Mouse (Mus musculus) adrenal gland, adult (tissue): Measurements from ENCODE around the gene Rasgrf1.

Source experiments
- DNase-seq, 2 experiments: peaks; one replicate each; pipeline ENCODE4 v3.0.0; 2022 to 2023; ENCODE audit warnings: low spot score in 1 of 2; ENCODE audit not compliant: inconsistent age in 2 of 2

The Rasgrf1 gene

DNA sequence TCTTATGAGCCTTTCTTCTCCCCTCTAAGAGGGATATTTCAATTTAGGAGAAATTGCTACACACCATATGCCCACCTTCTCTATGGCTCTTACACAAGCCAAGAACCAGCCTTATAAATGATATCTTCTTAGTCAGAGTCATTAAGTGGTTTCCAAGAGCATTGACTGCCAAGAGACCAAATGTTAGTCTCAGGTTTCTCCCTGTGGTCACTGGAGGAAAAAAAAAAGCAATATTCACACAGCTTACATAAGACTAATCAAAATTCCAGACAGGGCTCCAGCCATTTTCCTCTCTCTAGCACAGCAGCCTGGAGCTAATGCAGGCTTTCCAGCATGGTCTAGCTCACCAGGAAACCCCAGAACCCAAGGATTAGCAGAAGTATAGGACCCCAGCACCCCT lies 3.1 kb upstream of the Rasgrf1 start:
- DNase-seq, result no peak

DNA sequence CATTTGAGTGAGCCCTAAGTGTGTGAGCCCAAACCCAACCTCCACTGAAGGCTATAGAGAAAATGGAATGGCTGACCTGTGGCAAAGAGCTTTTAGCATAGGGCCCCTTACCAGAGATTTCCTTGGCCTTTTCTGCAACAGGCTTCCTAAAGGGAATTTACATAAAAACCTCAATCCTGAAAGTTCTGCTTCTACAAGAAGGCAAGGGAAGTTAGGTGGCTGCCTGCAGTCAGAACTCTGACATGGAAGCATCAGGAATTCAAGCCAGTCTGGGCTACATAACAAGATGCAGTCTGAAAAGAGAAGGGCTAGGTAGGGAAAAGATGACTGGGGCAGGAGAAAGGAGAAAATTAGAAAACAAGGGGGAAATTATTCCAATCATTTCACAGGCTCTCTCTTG lies 1.8 kb upstream of the Rasgrf1 start:
- peak in 1 of 2 experiments; percentile 31 for DNase-seq

DNA sequence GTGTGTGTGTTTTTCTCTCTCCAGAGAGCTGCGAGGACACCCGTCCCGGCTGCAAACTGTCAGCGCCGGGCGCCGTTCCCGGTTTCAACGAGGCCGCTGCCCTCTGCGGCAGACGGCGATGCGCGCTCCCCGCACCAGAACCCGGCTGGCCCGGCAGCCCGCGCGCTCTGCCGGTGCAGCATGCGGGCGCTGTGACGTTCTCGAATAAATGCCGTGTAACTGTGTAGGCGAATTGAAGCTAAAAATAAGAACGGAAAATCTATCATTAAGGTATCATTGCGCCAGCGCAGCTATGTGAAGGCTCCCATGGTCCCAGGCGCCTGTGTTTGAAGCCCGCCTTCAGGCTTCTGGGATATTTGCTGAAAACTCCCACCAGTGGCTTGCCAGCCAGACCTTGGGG lies 1.1 kb upstream of the Rasgrf1 start:
- peak; percentile 42 to 76 for DNase-seq

DNA sequence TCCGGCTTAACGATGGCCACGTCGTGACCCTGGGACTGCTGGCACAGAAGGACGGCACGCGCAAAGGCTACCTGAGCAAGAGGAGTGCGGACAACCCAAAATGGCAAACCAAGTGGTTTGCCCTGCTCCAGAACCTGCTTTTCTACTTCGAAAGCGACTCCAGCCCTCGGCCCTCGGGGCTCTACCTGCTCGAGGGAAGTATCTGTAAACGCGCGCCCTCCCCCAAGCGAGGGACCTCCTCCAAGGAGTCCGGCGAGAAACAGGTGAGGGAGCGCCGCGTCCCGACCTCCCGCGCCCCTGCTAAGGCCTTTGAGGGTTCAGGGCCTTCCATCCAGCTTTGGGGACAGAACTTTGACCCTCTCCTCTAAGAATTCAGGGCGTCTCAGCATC lies 298 bp downstream of the Rasgrf1 start:
- DNase-seq, result peak; percentile 29 to 68

DNA sequence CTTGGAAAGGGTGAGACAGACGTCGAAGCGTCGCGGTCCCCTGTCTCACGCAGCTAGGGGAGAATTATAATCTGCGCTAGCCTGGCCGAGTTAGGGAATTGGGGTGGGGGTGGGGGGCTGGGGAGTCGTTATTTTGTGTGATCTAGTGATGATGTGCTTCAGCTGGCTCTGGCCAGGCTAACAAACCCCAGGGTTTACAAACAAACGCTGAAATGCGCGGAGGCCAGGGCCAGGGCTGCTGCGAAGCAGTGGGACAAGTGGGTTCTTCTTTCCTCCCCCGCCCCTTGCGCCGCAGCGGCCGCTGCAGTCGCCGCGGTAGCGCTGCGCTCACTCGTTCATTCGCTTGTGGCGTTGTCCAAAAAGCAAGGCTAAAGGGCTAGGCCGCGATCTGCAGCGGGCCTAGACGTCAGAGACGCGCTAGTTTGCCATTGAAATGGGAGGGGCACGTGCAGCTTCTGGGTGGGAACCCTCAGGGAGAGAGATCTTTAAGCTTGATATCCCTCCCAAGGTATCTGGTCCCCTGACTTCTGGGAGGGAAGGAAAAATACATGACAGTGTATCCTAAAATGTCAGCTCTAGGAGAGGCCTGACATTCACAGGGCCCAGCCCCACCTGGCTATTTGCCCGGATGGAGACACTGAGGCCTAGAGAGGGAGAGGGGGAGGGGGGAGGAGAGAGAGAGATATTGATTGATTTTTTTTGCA lies 1.2 kb downstream of the Rasgrf1 start:
- DNase-seq, result peak; percentile 58 to 77

DNA sequence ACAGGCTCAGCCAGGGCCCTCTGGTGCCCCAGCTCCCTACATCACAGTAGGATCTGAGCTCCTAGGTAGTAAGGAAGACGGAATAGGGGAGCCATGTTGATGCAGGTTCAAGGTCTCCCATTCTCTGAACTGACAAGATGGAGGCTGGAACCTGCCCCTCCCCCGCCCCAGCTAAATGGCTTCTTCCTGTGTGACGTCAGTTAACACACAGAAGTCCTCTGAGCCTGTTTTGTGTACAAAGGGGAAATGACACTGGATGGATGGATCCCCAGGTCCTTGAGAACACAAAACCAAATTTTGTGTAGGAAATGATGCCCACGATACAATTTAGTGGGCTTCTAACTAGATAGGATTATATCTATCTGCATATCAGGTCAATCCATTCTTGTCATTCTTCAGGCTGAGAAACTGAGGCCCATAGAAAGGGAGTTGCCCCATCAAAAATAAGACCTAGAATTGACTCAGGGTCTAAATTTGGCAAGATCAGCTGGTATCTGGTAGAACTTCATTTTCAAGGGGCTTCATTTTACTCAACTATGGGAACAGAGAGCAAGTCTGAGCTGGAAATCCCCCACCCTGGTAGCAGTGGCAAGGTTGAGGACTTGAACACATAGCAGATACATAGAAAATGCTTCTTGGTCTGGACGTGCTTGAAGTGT lies 2.3 kb downstream of the Rasgrf1 start:
- peak in 1 of 2 experiments; percentile 14 for DNase-seq

DNA sequence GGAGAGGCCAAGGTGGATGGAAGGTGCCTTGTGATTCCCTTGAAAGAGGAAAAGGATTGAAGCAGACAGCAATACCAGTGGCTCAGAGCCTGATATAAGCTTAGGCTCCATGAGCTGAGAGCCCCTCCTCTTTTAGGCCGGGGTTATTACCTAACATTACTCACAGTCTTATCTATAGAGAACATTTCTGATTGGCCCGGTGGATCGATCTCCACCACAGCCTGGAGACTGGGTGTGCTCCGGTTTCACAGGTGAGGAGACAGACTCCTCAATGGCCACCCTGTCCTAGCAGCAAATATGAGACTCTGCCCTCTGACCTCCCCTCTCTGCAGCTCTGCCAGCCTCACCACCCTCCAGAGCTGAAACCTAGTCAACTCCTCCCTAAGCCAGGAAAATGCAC lies 3.4 kb downstream of the Rasgrf1 start:
- DNase-seq, result no peak

DNA sequence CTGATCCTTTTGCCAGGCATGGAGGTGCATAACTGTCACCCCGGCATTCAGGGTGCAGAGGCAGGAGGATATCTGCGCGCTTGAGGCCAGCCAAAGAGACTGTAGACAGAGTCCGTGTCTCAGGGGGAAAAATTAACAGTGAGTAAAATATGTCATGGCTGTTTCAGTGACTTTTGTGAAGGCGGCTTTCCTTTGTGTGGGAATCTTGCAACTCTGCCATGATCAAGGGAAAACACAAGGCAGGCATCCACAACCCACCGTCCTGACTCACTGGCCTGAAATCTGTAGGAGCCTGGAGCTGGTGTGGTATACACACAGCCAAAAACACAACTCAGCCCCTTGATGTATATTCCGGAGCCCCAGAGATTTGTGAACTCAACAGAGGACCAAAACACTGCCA lies 6.8 kb downstream of the Rasgrf1 start:
- DNase-seq, result peak in 1 of 2 experiments; percentile 25

DNA sequence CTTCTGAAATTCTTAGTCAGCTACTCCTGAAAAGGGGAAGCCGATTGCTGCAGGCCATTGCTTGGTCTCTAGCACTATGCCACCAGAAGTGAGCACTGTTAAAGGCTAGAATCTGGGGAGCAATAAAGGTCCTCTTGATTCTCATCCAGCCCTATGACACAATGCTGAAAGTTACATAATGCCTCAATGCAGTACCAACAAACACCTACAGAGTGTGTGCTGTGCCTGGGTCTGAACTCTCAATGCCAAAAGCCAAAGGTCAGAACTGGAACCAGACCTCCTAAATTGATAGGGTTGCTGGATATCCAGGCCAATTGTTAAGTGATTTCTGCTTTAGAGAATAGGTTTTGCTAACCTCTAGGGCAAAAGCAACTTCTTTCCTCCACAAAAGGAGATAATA lies 7.7 kb downstream of the Rasgrf1 start:
- peak; percentile 39 to 87 for DNase-seq

DNA sequence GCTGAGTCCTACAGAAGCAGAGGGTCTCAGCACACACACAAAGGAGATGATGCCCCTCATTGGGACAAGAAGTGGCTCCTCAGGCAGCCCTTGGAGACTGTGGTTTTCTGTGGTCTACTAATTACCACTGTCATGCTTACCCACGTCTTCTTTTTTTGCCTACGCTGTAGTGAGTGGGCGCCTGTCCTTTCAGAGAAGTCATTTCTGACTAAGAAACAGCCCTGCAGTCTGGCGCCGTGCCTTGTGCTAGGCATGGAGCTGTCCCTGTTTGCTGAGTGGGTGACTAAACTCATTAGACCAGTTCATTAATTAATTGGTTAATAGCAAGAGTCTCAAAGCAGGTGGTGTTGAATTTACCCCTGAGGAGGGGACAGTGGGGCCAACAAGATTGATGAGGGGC lies 9.1 kb downstream of the Rasgrf1 start:
- DNase-seq, result peak in 1 of 2 experiments; percentile 47

DNA sequence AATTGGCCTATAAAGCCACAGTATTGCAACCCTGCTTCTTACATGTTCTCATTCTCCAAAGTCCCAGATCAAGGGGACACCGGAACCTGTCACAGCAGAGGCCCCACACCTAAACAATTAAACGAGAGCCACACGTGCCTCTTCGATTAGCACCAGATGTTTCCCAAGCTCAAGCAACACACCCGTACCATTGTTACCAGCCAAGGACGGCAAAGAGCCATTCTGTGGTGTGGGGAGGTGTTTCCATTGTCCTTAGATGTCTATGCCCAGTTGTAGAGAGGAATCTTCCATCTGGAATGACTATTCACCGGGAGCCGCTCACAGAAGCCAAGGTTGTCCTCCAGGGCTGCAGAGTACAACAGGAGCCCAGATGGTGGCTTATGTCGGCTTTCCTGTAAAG lies 11.4 kb downstream of the Rasgrf1 start:
- DNase-seq, result no peak

DNA sequence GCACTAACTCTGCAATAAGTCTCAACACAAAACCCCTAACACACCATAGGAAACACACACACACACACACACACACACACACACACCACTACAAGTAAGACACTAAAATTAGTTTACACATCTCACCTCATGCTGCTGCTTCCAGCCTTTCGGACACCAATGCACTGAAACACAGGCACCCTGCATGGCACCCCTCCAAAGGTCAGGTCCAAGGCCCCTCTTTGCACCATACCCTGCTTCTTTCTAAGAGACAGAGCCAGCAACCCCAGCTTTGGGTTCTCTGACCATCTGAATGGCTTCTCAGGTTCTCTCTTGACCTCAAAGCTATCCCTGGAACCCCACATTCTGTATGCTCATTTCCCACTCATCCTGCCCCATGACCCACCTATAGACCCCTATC lies 13.0 kb downstream of the Rasgrf1 start:
- peak in 1 of 2 experiments; percentile 56 for DNase-seq

DNA sequence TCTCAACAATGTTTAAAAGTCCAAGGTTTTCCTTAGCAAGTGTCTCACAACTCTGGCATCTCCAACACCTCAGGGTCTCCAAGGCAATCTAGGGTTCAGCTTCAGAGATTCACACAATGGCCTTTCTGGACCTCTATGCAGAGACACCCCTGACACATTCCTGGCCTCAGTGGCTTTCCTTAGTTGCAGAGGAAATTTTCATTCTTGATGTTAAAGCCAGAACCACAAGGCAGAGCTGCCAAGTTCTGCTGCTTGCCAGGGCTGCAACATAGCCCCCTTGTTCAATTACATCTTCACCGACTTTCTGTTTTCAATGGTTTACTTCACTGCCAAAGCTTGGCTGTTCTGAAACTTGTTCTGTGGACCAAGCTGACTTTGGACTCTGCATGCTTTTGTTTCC lies 15.1 kb downstream of the Rasgrf1 start:
- peak in 1 of 2 experiments; percentile 14 for DNase-seq

DNA sequence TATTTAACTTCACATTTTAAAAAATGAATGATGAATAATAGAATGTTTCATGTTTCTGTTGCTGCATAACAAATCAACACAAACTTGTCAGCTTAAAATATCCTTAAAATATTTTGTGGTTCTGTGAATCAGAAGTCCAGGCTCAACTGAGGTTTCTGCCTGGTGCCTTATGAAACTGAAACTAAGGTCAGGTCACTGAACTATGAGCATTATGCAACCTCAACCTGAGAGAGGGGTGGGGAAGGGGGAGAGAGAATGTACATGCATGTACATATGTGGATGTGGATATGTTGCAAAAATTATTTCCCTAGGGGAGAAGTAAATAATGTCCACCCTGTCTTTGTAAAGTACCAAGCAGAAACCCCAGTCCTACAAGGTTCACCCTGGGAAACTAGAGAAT lies 18.8 kb downstream of the Rasgrf1 start:
- DNase-seq, result no peak

DNA sequence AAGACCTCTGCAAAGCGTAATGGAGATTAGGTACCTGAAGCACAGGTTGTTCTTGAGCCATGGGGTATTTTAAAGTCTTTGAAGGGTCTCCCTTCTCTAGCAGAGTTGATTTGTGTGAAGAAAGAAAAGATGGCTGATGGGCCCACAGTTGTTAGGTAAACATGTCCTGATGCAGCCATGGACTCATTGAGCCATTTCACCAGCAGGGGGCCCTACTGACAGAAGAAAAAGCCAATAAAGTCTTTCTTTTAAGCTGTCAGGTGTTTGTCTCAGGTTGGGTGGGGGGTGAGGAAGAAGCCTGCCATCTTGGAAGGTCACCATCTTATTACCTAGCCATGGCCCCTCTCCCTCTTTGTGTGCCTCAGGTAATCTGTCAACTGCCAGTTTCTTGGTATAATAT lies 30.7 kb downstream of the Rasgrf1 start:
- DNase-seq, result peak in 1 of 2 experiments; percentile 39

DNA sequence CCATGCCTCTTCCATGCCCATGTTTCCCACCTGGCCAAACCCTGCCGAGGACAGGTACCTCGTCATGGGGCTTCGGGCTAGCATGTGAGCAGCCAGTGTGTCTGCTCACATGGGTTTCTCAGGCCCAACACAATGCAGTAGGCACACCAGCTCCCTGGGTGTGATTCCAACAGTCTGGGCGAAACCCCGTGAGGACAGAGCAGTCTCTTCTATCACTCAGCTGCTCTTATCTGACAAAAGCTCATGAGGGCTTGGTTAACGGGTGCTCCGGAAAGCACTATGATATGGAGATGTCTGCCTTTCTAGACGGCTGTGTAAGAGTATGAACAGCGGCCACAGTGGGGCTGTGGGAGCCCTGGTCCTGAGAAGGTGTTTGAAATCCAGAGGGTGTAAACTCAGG lies 37.1 kb downstream of the Rasgrf1 start:
- no peak for DNase-seq

DNA sequence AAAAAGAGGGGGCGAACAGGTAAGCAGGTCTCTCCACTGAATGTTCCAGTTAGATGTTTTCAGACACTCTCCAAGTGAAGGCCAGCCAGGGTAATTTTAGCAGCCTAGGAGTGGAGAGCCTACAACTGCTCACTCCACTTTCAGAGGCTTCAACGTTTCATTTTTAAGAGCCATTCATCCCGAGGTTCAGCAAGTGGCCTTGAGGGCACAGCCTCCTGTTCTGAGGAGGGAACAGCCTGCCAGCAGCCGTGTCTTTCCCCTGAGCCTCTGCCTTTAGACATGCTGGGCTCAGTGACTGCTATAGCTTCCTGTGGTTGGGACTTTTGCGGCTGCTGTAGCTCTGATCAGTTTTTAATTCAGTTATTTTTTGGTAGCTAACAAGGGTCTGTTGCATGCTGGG lies 38.9 kb downstream of the Rasgrf1 start:
- DNase-seq, result peak; percentile 54 to 59

DNA sequence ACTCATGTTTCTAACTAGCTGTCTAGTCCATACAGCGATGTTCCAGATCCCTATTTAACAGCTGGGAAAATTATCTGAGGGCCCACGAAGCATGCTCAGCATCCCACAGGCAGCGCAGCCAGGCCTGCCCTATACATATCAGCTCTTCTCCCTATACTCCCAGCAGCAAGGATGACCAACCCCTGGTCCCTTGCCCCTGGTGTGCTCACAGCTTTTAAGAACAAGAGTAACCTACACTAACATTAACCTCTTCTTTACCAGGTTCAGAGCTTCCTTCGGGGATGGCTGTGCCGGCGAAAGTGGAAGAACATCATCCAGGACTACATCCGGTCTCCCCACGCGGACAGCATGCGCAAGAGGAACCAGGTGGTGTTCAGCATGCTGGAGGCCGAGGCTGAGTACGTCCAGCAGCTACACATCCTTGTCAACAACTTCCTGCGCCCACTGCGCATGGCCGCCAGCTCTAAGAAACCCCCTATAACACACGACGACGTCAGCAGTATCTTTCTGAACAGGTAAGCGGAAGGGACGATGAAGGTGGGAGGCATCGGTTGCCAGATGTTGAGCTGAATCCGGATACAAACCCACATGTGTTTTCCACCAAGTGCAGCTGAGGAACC lies 44.0 kb downstream of the Rasgrf1 start:
- no peak for DNase-seq

DNA sequence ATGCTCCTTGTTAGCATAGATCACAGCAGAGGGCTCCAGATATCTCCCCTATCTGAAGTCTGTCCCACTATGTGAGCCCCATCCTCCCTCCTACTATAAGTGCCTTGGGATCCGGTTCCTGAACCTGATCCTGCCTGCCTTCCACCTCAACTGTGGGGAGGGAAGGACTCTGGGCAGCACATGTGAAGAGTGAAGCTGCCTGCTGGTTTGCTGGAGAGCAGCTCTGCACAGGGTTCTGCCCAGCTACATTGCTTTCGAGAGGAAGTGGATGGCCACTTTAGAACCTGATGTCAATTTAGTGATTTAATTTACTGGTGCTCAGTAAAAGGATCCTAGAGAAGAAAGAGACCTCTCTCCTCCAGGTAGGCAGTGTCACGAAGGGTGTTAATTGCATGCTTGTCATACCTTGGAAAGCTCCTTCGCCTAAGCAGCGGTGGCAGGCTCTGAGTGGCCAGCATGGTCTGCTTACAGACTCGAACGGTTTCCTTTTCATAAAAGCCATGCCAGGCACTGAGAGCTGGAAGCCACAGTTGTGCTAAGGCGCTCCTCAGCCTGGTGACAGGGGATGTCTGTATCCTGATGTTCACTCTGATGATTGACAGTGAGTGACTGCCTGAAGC lies 45.3 kb downstream of the Rasgrf1 start:
- DNase-seq, result no peak

DNA sequence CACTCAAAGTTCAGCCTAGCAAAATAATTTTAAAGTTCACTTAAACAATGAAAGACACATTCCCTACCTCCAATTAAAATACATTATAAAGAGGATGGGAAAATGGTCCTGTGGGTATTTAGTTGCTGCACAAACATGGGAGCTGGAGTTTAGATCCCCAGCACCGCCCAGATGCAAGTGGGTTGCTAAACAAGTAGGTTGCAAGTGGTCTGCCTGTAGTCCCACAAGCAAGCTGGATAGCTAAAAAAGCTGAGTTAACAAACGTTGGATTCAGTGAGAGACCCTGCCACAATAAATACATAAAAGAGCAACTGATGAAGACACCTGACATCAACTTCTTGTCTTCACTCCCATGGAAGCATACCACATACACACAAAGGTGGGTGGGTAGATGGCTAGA lies 49.3 kb downstream of the Rasgrf1 start:
- no peak for DNase-seq

DNA sequence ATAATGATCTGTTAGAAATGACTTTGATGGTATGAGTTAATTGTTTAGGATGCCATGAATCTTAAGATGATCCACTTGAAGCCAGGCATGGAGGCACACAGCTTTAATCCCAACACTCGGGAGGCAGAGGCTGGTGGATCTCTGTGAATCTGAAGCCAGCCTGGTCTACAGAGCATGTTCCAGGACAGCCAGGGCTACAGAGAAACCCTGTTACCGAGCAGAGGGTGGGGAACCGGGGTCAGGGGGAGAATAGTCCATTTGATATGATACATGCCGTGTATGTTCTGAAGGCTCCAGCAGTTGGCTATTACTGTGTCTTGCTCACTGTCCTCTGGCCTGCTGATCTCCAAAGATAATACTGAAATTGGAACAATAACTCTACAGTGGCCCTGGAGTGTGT lies 54.4 kb downstream of the Rasgrf1 start:
- DNase-seq, result no peak

DNA sequence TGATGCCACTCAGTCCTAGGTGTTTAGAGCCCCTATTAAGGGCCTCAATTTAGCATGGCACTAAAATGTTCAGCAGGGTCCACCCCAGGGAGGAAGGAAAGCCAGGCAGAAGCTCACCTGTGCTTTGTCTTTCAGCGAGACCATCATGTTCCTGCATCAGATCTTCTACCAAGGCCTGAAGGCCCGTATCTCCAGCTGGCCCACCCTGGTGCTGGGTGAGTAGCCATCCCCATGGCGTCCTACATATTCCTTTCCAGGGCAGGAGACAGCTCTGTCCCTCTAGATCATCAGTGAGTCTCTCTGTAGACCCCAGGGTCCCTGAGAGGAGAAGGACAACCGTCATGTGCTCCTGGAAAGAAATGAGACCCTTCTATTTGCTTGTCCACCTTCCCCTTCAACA lies 58.0 kb downstream of the Rasgrf1 start:
- no peak for DNase-seq
